Mouse (Mus musculus) left cerebral cortex, adult 11 months (tissue): ENCODE results near the gene Ncmap.

ENCODE experiments used
- DNase-seq: peaks from one replicate; pipeline ENCODE4 v3.0.0; 2022; ENCODE audit warnings: low spot score

The Ncmap gene

DNA sequence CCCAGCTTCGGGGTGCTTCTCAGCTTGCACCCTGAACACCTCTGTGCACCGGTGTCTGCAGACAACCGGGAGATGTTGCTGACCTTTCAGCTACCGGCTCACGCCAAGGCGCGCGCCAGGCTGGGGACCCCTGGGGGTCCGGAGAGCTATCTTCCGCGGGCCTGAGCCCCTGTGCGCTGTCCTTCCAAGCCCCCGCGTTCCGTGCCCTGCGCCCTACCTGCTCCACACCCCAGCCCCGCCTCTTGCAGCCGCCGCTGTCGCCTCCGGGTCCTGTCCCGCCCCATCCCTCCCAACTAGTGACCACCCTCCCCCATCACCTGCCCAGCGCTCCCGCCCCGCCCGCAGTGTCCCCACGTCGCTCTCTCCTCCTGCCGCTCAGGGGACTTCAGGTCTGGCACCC, at the start of gene Ncmap:
Gene Ncmap, minus strand, starts transcription at position 237 of the 400 bp plus-strand sequence.
- DNase-seq = no peak

DNA sequence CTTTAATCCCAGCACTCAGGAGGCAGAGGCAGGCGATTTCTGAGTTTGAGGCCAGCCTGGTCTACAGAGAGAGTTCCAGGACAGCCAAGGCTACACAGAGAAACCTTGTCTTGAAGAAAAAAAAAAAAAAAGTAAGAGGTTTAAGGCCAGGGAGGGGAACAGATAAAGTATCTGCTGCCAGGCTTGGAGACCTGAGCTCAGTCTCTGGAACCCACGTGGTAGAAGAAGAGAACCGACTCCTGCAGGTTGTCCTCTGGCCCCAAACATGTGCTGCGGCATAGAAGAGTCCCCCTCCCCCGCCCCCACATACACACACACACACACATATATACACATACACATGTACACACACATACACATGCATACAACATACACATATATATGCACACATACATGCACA, 44.4 kb upstream of the Ncmap start:
- DNase-seq = no peak

DNA sequence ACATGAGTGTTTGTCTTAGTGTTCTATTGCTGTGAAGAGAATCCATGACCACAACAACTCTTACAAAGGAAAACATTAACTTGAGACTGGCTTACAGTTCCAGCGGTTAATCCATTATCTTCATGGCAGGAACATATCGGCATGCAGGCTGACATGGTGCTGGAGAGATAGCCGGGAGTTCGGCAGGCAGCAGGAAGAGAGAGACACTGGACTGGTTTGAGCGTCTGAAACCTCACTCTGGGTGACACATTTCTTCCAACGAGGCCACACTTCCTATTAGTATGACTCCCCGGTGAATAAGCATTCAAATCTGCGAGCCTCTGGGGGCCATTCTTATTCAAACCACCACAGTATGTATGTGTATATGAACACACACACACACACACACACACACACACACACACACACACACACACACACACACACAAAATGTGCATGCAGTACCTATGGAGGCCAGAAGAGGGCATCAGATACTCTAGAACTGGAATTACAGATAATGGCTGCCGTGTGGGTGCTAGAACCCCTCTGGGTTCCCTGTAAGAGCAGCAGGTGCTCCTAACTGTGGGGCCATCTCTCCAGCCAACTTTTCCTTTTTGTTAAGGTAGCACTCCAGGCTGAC, 42.0 kb upstream of the Ncmap start:
- DNase-seq = no peak

DNA sequence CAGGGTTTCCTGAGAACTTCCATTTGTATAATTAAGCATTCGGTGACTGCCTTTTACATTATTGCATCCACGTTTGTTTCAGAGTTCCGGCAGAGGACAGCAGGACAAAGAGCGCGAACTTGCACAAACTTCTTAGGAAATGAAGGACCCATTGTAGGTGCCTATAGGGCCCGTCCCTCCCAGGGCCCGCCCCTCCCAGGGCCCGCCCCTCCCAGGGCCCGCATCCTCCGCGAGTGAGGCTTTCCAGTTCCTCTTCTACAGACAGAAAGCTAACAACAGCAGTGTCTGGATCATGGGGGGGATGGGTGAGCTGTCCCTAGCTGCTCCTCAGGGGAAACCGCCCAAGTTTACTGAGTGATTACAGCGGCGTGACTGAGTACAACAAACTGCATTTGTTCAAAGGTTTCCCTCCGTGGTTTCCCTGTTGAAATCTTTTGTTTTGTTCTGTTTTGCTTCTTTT, 41.2 kb upstream of the Ncmap start:
- no peak for DNase-seq

DNA sequence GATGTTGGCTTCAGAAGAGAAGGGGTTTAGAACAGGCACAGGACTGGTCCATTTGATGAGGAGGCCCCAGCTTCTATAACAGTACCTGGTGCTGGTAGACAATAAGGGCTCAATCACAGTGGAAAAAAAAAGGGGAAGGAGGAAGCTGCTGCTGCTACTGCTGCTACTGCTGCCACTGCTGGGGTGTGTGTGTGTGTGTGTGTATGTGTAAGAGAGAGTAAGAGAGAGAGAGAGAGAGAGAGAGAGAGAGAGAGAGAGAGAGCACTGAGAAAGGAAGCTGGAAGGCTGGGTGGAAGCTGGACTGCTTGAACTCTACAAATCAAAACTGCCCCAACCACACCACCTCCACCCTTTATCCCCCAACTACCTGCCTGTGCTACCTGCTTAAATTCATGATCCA, 39.9 kb upstream of the Ncmap start:
- no peak for DNase-seq

DNA sequence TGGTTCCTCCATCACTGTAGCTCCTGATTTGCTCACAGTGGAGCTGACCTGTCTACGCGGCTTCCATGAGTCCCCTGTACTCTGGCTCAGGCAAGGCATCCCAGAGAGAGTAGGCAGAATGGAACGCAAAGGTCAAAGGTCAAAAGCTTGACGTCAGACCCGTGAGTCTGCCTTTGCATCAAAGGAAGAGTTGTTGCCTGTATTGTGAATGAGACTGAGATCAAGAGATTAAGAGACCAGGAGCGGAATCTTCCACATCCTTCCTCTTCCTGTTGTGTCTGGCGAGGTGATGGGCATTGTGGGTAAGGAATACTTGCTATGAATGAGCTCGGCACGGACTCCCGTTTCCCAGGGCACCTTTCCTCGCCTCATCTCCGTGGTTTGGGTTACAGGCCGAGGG, 38.3 kb upstream of the Ncmap start:
- DNase-seq = no peak

DNA sequence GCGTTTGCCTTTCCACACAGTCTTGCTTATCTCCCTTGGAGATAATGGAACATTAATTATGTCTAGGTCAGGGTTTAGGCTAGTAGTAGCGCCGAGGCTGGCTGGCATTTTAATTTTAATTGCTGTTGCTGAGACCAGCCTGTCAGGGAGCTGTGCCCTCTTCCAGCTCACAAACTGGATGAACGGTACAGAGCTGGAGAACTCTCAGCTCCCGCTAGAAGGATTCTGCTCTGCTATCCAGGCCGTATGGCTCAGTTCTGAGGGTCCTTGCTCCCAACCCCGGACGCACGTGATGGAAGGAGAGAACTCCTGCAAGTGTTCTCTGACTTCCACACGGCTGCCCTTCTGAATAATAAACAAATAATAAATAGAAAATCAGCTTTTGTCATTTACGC, 36.4 kb upstream of the Ncmap start:
- no peak for DNase-seq

DNA sequence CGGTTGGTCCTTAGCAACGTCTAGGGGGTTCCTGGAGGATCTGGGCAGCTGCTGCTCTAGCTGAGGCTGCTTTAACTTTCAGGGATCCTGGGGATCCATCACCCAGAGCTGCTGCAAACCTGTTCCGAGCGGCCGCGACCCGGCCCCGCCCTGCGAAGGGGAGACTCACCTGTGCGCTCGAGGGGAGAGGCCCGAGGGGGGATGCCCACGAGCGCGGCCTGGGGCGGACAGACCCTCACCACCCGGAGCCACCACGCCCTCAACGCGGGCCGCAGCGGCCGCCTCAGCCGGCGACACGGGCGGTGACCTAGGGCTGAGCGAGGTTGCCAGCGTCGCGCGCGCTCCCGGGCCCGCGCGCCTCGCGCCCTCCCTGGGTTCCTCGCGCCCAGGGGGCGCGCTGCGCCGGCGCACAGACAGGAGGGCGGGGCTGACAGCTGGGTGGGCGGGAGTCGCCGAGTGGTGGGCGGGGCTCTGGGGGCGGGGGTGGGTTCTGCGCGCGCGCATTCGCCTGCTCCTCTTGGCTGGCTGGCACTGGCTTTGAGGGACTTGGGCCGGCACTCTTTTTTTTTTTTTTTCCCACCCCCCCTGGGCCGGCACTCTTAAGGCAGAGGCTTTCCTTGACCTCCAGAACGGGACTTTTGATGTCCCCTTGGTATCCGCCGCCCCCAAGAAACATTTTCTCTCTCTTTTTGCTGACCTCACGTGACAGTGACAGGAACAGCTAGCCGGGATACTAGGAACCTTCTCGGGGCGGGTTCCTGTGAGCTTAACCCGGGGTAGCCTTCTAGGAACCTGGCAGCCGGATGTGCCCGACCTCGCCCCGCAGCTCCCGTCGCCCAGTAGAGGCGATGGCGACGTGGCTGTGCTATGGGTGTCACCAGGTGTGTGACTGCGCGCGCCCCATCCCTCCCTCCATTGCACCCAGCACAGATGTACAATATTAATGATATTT, 35.7 kb upstream of the Ncmap start, which contains the start of gene Rcan3:
Gene Rcan3, minus strand, starts transcription at position 411 of the 952 bp plus-strand sequence.
- no peak for DNase-seq

DNA sequence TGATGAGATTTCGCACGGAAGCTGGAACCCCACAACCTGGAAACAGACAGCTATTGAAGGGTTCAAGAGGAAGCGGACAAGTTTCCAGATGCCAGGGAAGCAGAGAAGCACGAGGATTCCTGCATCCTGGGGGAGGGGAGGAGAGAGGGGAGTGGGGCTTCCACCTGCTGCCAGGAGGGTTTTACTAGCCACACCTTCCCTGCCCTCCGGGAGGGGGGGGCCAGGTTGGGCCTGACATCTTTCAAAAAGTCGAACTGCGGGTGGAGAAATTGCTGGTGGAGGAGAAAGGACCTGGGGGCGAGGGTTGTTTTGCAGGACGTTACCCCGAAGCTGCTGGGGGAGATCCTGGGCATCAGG, 35.0 kb upstream of the Ncmap start:
- DNase-seq = no peak

DNA sequence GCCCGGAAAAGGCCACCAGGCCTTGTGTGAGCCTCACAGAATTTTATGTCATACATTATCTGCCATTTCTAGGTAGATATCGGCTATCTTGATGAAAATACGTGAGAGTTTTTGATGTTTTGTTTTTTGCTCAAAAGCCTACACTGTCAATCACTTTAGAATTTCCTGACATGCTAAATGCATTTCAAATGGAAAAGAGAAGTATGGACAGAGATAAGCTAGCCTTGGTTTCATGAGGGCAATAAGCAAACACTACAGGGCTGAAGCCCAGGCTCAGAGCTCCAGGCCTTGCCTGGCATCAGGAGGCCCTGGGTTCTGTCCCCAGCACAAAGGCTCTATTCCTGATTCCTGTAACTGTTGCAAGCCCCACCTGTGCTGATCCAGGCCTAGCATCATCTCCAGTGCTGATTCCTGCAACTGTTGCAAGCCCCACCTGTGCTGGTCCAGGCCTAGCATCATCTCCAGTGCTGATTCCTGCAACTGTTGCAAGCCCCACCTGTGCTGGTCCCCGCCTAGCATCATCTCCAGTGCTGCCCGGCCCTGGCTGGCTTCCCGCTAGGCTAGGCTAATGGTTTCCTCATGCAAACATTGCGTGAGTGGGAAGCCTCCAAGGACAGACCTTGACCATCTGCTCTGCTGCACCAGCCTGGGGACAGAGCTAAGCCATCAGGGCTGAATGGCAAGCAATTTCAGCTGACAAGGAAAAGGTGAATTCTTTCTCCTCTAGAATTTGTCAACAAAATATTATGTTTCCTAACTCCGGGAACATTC, 32.1 kb upstream of the Ncmap start:
- DNase-seq = no peak

DNA sequence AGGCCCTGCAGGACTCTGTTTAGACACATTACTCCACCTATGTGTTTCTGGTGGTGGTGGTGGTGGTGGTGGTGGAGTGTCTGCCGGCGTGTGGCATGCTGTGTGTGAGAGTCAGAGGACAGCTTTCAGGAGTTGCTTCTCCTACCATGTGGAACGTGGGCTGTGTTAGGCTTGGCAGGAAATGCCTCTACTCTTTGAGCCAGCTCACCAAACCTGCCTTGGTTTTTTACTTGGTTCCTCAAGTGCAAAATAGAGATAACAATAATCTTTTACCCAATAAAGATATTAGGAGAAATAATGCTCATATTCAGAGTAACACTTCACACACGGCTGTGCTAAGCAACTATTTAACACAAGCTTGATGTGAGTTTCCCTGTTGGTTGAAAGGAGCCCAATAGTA, 31.4 kb upstream of the Ncmap start:
- no peak for DNase-seq

DNA sequence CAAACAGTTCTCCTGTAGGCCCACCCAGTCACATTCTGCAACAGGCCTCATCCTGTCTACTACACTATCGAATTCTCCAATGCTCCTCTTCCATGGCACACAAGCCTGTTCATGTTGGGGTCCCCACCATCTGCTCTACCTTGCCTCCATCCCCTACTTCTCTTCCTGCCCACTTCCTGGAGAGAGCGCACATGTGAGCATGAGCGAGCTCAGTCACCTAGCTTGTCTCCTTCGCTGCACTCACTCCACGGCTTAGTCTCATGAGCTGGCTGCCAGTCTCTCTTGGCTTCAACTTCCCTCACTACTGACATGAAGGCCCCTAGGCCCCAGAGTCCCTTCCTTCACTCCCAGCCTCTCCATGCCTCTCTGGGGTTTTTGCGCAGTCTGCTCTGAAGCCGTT, 28.6 kb upstream of the Ncmap start:
- no peak for DNase-seq

DNA sequence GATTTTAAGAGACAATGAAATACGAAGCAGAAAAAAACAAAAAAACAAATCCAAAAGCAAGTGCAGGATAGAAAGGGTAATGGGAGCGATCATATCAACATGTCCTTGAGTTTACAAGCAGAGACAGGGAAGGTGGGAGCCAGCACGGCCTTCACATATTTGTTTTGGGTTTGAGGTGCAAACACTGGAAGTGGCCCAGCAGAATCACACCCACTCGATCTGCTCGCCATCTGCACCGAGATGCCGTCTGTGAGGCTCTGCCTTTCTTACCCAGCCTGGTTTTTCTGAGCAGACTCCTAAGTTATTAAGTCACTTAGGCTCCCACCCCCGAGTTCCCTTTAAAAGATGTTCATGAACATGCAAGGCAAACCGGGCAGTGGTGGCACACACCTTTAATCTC, 27.6 kb upstream of the Ncmap start:
- DNase-seq = peak; percentile 51

DNA sequence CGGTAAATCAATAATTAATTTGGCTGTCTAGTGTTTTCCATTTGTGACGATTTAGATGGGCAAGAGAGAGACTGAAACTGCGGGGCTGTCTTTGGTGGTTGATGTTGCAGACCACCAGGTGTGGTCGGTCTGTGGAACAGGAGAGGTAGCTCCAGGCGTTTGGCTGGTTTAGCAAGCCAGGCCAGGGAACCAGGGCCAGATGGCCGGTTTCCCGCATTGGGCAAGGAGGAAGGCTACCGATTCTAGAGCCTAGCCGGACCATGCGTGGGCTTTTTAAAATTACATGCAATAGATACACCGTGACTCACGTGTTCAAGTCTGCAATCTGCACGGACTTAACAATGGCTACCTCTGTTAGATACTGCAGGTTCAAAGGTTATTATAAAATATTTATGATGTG, 22.9 kb upstream of the Ncmap start:
- DNase-seq = no peak

DNA sequence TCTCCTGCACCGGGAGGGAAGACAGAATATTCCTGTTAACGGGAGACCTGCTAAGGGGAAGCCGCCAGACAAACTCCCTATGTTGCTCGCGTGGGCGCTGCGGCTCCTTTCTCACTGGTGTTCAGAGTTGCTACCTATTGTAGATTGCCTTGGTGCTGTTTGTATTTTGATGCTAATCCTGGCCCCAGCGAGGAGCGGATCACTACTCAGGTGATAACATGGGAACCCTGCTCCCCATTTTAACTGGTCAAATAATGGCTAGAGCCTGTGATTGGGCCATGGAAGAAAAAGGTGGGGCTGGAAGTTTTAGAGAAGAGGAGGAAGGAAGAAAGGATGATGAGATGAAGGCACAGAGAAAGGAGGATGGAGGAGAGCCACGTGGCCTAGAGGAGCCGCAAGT, 22.4 kb upstream of the Ncmap start:
- DNase-seq = no peak

DNA sequence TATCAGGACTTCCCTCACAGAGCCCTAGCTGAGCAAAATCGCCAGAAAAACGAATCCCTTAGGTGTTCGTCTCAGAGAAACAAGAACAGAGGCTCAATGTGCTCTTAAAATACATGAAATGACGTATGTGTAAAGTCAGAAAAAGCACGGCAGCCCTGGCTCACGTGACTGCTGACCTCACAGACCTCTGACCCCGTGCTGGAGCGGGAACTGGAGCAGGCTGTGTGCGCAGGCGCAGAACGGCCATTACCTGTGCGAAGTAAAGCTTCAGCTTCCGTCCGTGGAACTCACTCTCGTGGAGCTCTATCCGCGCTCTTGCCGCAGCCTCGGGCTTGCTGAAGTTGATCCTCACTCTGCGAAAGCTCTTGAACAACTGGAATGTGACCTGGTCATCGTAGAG, 22.0 kb upstream of the Ncmap start:
- DNase-seq = no peak

DNA sequence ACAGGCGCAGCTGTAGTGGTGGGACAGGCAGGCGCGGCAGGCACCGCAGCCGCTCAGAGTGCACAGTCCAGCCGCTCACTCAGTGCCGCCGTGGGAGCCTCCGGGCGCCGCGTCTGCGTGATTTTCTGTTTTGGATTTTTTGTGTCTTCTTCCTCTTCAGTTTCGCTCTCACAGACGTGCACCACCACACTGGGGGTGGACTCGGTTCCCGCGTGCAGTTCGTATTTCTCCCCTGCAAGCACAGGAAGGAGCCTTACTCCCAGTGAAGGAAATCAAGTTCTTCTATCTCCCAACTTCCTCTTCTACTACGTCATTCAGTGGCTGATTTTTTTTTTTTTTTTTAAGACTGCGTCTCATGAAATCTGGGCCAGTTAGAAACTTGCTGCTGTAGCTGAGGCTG, 18.3 kb upstream of the Ncmap start:
- DNase-seq = no peak

DNA sequence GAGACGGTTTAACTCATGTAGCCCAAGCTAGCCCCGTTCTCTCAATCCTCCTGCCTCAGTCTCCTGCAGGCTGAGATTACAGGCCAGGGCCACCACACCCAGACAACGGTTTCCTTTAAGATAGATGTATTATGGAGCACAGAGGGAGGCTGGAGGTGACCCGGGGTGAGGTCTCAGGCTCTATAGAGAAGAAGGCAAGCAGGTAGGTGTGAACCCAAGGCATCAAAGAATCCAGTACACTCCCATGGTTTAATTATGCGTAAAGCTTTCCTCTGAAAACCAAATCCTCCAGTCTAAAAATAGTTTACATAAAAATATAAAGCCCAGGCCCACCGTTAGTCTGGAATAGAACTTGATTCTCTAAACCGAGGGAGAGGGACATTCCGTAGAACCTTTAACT, 15.5 kb upstream of the Ncmap start:
- DNase-seq = no peak

DNA sequence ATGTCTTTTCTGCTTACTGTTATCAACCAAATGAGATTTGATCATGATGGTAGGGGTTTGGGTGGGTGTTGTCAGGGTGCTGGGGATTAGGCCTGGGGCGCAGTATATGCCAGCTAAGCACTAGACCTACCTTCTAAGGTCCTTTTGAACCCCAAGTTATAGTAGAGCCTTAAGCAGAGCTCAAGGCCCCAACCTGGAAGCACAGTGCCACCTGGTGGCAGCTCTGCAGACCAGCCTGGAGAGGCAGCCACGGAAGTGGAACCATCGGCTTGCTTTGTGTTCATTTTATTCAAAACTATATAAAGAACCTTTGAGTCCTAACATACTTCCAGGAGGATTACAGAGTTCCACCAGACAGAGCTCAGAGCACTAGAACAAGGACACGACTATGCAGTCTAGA, 13.6 kb upstream of the Ncmap start:
- DNase-seq = no peak

DNA sequence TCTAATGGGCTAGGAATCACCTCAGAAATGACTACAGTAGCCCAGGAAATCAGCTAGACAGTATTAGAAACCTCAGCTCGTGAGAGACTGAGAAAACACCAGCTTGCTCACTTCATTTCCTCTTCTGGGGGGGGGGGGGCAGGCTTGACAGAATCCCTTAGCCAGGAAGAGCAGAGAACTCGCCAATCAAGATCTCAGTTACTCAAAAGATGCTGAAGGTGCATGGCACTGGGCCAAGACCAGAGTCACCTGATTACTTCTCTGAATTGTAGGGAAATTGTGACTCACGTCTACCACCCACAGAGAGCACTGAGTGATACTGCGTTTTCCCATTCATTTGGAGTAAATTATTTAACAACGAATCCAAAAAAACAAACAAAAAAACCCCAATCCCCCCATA, 8.2 kb upstream of the Ncmap start:
- peak; percentile 18 for DNase-seq

DNA sequence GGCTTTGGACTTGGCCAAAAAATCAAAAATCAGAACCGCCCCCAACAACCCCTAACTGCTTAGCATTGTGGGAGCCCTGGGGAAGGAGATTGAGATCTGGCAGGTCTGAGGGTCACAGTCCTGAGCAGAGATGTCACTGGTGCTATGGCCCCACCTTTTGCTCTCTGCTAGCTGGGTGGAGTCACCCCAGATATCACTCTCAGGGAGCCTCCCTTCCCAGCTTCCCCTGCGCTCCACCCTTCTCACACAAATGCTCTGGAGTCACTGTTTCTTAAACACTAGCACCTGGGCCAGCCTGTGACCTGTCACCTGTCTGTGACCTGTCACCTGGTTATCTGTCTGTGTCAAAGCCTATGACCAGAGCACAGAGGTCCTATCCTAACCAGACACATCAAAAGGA, 6.9 kb upstream of the Ncmap start:
- DNase-seq = no peak

DNA sequence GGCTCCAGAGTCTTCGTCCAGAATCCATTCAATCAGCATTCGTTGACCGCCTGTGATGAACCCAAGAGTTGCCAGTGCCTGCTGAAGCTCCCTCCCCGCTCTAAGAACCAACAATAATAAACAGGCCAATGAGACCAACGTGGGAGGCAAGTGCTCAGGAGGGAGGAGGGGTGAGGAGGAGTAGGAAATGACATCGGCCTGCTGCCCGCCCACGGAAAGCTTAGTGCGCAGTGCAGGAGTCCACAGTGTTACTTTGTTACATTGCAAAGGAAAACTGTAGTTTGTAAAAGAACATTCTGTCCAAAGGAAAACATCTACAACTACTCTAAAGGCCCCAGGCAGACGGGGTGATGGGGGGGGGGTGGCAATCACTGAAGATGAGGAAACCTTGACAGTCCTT, 6.0 kb upstream of the Ncmap start:
- no peak for DNase-seq

DNA sequence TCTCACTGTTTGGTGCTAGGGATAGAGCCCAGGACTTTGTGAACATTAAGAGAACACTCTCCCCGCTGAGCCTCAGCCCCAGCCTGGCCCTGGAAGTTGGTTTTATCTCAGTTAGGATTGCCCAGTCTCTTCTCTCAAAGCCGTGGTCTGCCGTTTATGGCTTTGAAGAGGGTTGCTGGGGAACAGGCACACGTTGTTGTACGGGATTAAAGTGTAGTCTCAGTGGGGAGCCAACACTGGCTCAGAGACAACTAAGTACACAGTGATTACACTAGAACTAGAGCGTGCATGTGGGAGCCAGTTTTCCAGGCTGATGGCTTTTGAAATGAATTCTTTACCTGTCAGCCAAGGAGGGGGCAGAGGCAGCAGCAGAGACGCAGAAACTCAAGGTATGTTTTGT, 3.9 kb upstream of the Ncmap start:
- no peak for DNase-seq
